Mouse (Mus musculus) forebrain, embryonic 14.5 days (tissue): ENCODE results near the gene Sept14. TPM values are rescaled to one million over a fixed set of nuclear protein-coding genes. Genes with fewer than 3 reads are reported as not detected.

Experiments used
- ATAC-seq: fragments of 200-750 bp; cut with Nextera tagmentation; 2 replicates; pipeline ENCODE4 v1.8.0; 2017; ENCODE audit warnings: mild to moderate bottlenecking, moderate library complexity
- DNase-seq: peaks from one replicate; pipeline ENCODE4 v3.0.0-alpha.2; 2015; ENCODE audit warnings: low spot score
- H3K27ac ChIP-seq: fragments of 300-500 bp; sonication (generic); 2 replicates; pipeline ENCODE4 v1.5.1; 2014; ENCODE audit warnings: low read depth, mild to moderate bottlenecking, control low read depth, low read length, moderate library complexity
- H3K27me3 ChIP-seq: fragments of 300-500 bp; sonication (generic); replicated peaks from 2 replicates; pipeline ENCODE4 v1.6.1; 2014; ENCODE audit warnings: low read length, control low read depth, mixed read lengths; ENCODE audit not compliant: control insufficient read depth, insufficient read depth
- H3K36me3 ChIP-seq: fragments of 300-500 bp; sonication (generic); 2 replicates; pipeline ENCODE4 v1.6.1; 2014; ENCODE audit warnings: low read length, control low read depth; ENCODE audit not compliant: control insufficient read depth, insufficient read depth
- H3K4me1 ChIP-seq: fragments of 300-500 bp; sonication (generic); 2 replicates; pipeline ENCODE4 v1.6.1; 2014; ENCODE audit warnings: antibody characterized with exemption, low read length, control low read depth; ENCODE audit not compliant: control insufficient read depth, insufficient read depth
- H3K4me2 ChIP-seq: fragments of 300-500 bp; sonication (generic); 2 replicates; pipeline ENCODE4 v1.6.1; 2014; ENCODE audit warnings: mild to moderate bottlenecking, control low read depth, low read length
- H3K4me3 ChIP-seq: fragments of 300-500 bp; sonication (generic); 2 replicates; pipeline ENCODE4 v1.5.1; 2014; ENCODE audit warnings: low read depth, low read length, control low read depth
- H3K9ac ChIP-seq: fragments of 300-500 bp; sonication (generic); 2 replicates; pipeline ENCODE4 v1.6.1; 2014; ENCODE audit warnings: mild to moderate bottlenecking, low read length, control low read depth, moderate library complexity
- H3K9me3 ChIP-seq: fragments of 300-500 bp; sonication (generic); replicated peaks from 2 replicates; pipeline ENCODE4 v1.6.1; 2016; ENCODE audit warnings: low read length, control low read depth, mixed read lengths; ENCODE audit not compliant: control insufficient read depth
- WGBS: fragments of 180-500 bp; shearing (Covaris S2); extraction: QIAGEN DNeasy Blood & Tissue Kit; methylation state at CpG from one replicate; pipeline ENCODE4 v1.1.7; 2014; 5-methylcytosine and 5-hydroxymethylcytosine counted together
- polyA plus RNA-seq: library from polyadenylated mRNA; unstranded; fragments of >200 nt; fragmentation: Nextera tagmentation; extraction: Ambion mirVana; gene quantifications from 2 replicates; pipeline ENCODE4 v1.2.1, GENCODE M21; 2014

Gene Sept14
- polyA plus RNA-seq, 1 experiment from 2014 or later = not detected

DNA sequence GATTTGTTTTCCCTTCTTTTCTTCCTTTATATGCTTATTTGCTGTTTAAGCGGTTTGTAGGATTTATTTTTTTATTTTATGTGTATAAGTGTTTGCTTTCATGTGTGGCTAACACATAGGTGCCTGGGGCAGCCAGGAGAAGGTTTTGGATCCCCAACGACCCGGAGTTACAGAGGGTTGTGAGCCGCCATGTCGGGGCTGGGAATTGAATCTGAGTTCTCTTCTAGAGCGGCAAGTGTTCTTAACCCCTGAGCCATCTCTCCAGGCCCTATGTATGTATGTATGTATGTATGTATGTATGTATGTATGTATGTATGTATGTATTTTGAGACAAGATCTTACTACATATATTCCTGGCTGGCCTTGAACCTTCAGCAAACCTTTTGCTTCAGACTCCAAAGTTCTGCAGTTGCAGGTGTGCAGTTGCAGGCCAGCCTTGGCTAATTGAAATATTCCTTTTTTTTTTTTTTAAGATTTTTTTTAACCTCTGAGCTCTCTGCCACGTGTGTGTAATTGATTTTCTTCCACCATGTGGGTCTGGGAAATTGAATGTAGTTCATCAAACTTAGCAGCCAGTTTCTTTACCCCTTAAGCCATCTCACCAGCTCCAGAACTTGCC lies 17.6 kb upstream of the Sept14 start:
- peak overlapping the region; percentile 84 for H3K4me3 ChIP-seq
- peak overlapping the region; percentile 94 for H3K9ac ChIP-seq
- H3K4me1 ChIP-seq = peaks cover 8% of the 10 kb centered on the region
- 16% methylated on average over 7 of the region's 7 CpGs for WGBS
- ATAC-seq (no peak), DNase-seq (peak; percentile 3)
- peak overlapping the region; percentile 48 for H3K4me2 ChIP-seq
- H3K36me3 ChIP-seq = no peaks in the 10 kb centered on the region
- H3K27me3 ChIP-seq = no peaks in the 10 kb centered on the region
- no peaks in the 10 kb centered on the region for H3K9me3 ChIP-seq
- H3K27ac ChIP-seq = no peak overlapping the region

DNA sequence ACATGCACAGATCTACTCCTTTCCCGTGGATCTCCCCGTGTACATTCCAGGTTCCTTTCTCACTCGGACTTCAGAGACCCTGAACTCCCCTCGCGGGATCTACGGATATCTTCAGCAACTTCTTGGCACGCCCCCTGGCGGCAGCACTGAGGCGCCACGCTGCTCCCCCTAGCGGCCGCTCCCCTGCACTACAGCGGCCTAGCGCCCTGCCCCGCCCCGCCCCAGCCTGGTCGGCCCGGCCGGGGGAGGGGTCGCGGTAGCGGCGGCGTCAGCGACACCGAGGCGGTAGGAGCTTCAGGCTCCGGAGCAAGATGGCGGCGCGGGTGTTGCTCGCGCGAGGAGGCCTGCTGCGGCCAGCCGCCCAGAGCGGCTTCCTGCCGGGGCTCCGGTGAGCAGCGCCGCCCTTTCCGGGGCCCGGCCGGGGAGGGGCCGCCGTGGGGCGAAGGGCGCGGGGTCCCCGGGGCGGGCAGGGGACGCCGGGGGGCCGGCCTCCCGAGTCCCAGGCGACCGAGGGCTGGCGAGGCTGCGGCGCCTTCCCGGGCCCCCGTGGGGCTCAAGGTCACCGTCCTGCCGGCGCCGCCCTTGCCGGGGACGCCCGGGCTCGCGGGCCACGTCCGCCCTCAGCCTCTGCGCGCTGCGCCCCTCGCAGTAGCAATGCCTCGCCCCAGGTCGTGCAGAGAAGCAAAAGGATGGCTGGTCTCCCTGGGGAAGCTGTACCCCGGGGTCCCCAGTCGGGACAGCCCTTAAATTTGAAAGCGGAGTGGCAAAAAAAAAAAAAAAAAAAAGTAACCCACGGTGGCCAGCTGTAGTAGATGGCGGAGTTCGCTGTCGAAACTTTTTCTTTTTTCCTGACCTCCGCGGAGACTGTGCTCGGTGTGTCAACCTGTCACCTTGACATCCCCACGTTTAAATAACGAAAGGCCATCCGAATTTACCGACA lies 16.8 kb upstream of the Sept14 start, which contains the start of gene Nipsnap2:
Nipsnap2 (plus strand) TSS at position 230 of the 940 bp plus-strand sequence.
- Histone ChIP-seq H3K4me2 (peak within 1 kb of the TSS; percentile 48), H3K36me3 (0 out of 2 replicates have a peak, but pooled peaks cover 1% of the 10 kb centered on the region), H3K27me3 (no peaks in the 10 kb centered on the region), H3K27ac (peak within 1 kb of the TSS; percentile 92), H3K4me1 (peaks cover 8% of the 10 kb centered on the region), H3K4me3 (peak within 1 kb of the TSS; percentile 84), H3K9me3 (no peaks in the 10 kb centered on the region), H3K9ac (peak within 1 kb of the TSS; percentile 94)
- ATAC-seq (peak; percentile 97), DNase-seq (peak; percentile 90)
- WGBS = under 1% methylated on average over 75 of the region's 93 CpGs

DNA sequence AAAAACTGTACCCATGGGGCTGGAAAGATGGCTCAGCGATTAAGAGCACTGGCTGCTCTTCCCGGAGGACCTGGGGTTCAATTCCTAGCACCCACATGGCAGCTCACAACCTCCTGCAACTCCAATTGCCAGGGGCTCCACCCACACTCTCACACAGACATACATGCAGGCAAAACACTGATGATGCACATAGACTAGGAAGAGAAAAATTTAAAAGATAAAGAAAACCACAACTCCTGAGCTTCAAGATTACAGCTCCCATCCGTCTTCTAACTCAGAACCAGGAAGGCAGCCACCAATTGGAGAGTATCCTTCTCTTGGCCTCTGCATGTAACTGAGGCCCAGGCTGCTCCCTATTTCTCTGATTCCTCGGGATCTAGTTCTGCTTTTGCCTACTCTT lies 16.0 kb upstream of the Sept14 start:
- Histone ChIP-seq H3K27me3 (no peaks in the 10 kb centered on the region), H3K4me2 (peak overlapping the region; percentile 48), H3K9ac (no peak overlapping the region; the same call in 1 of the 2 replicates), H3K4me3 (peak overlapping the region; percentile 84), H3K36me3 (peaks cover 8% of the 10 kb centered on the region), H3K9me3 (no peaks in the 10 kb centered on the region), H3K4me1 (peaks cover 8% of the 10 kb centered on the region), H3K27ac (no peak overlapping the region)
- DNase-seq = no peak
- WGBS = 52% methylated on average over 4 of the region's 4 CpGs
- ATAC-seq = no peak

DNA sequence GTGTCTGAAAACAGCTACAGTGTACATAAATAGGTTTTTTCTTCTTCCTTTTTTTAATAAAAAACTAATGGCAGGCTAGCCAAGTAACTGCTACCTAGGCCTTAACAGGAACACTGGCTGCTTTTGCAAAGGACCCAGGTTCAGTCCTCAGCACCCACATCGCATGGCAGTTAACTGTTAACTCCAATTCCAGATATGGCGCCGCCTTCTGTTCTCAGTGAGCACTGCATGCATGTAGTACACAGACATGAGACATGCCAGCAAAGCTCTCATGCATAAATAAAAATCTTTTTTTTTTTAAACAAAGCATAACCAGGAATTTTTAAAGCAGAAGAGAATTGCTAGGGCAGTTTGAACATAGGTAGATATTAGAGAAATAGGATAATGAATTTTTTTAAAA lies 11.9 kb upstream of the Sept14 start:
- Histone ChIP-seq H3K4me2 (no peak overlapping the region), H3K27ac (no peak overlapping the region), H3K36me3 (peaks cover 34% of the 10 kb centered on the region), H3K9ac (no peak overlapping the region), H3K9me3 (no peaks in the 10 kb centered on the region), H3K27me3 (no peaks in the 10 kb centered on the region), H3K4me3 (no peak overlapping the region), H3K4me1 (peaks cover 3% of the 10 kb centered on the region; the same call in 1 of the 2 replicates)
- no peak for ATAC-seq
- 89% methylated on average over 3 of the region's 3 CpGs for WGBS
- DNase-seq = no peak

DNA sequence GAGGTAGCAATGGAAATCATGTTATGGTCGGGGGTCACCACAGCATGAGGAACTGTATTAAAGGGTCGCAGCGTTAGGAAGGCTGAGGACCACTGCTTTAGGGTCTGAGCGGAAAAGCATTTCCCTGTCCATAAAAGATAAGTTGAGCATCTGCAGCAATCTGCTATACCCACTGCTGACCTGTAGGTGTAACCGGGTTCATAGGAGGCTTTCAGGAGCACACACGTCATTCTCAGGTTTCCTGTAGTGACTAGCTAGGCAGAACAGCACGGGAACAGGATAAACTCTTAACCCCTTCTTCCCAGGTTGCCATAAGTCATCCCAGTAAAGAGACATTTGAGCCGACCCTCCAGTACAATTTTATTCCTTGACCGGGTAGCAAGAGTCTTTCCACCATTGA lies 8.7 kb upstream of the Sept14 start:
- no peaks in the 10 kb centered on the region for H3K27me3 ChIP-seq
- no peak overlapping the region for H3K4me3 ChIP-seq
- peaks cover 34% of the 10 kb centered on the region for H3K36me3 ChIP-seq
- 91% methylated on average over 9 of the region's 9 CpGs for WGBS
- ATAC-seq = no peak
- DNase-seq = no peak
- H3K9ac ChIP-seq = no peak overlapping the region
- H3K4me1 ChIP-seq = peaks cover 3% of the 10 kb centered on the region; the same call in 1 of the 2 replicates
- no peak overlapping the region for H3K27ac ChIP-seq
- H3K9me3 ChIP-seq = no peaks in the 10 kb centered on the region
- H3K4me2 ChIP-seq = no peak overlapping the region

DNA sequence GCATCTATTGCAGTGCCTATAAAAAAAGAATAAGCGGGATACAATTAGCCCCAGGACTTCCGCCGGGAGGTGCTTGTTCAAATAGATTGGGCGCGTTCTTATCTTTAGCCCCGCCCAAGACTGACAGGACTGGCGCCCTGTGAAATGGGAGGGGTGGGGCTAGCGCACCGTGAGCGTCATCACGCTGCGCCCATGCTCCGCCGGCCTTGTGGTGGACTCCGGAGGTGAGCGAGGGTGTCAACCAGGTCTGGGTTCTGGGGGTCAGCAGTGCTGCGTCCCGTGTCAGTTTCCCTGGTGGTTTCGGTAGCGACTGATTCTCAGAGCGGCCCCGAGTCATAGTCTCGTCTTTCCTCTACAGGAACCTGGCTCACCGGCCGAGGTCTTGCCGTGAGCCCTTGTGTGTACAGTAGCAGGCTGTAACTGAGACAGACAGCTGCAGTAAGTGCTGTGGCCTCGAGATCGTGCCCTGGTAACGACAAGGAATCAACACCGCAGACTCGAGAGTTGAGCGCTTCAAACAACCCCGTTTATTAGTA lies 7.1 kb upstream of the Sept14 start, which contains the start of gene Mrps17:
Mrps17 (plus strand) TSS at position 172 of the 536 bp plus-strand sequence.
- DNase-seq = peak; percentile 98
- Histone ChIP-seq H3K4me1 (peaks cover 3% of the 10 kb centered on the region; the same call in 1 of the 2 replicates), H3K27ac (no peak within 1 kb of the TSS), H3K27me3 (no peaks in the 10 kb centered on the region), H3K9me3 (no peaks in the 10 kb centered on the region), H3K9ac (peak within 1 kb of the TSS; percentile 77), H3K4me2 (peak within 1 kb of the TSS; percentile 74), H3K36me3 (peaks cover 34% of the 10 kb centered on the region), H3K4me3 (peak within 1 kb of the TSS; percentile 72)
- ATAC-seq = peak; percentile 97
- under 1% methylated on average over 33 of the region's 33 CpGs for WGBS

DNA sequence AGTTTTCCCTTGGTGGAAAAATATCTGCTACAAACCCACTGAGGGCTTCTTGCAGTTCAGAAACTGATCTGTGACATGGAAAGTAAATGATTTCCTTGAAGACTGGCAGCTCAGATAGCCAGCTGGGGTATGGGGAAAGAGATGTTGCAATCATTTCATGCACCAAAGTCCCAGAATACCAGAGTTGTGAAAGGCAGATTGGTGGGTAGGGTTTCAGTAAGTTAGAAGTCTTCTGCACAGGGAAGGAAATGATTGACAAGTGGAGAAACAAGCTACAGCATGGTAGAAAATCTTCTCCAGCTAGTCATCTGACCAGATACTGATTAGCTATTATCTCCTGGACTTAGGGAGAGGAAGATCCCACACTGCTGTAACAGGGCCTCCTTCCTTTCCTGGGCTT lies 4.9 kb downstream of the Sept14 start:
- ATAC-seq (no peak), DNase-seq (no peak)
- H3K4me3 ChIP-seq = no peak overlapping the region
- H3K9ac ChIP-seq = no peak overlapping the region
- H3K27me3 ChIP-seq = no peaks in the 10 kb centered on the region
- no peaks in the 10 kb centered on the region for H3K36me3 ChIP-seq
- no peaks in the 10 kb centered on the region for H3K9me3 ChIP-seq
- H3K4me2 ChIP-seq = no peak overlapping the region
- no peak overlapping the region for H3K27ac ChIP-seq
- H3K4me1 ChIP-seq = no peaks in the 10 kb centered on the region

DNA sequence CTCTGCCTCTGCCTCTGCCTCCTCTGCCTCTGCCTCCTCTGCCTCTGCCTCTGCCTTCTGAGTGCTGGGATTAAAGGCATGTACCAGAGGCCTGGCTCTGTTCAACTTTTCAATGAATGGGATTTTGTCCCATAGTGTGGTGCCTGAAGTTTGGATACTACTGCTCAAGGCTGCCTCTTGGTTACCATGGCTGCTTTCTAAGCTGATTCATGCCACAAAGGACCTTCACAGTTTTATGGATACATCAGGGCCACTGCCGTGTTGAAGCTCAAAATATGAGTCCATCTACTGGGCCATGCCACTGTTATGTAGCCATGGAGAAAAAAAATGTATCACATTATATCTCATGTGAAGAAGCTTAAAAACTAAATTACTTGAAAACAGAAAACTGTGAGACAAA lies 6.6 kb downstream of the Sept14 start:
- no peak overlapping the region for H3K4me2 ChIP-seq
- no peaks in the 10 kb centered on the region for H3K27me3 ChIP-seq
- ATAC-seq = no peak
- H3K27ac ChIP-seq = no peak overlapping the region
- H3K9me3 ChIP-seq = no peaks in the 10 kb centered on the region
- no peaks in the 10 kb centered on the region for H3K36me3 ChIP-seq
- H3K4me3 ChIP-seq = no peak overlapping the region
- no peak for DNase-seq
- WGBS = 81% methylated on average over 1 of the region's 1 CpGs
- H3K9ac ChIP-seq = no peak overlapping the region
- H3K4me1 ChIP-seq = no peaks in the 10 kb centered on the region
